Mouse (Mus musculus) forebrain, embryonic 16.5 days (tissue): Measurements from ENCODE around the gene Srsf4. TPM values are rescaled to one million over a fixed set of nuclear protein-coding genes. Genes with fewer than 3 reads are reported as not detected.
A peak's percentile ranks its signal among the peaks of the same experiment; 100 is the strongest.

Source experiments
- ATAC-seq: fragments of 200-750 bp; cut with Nextera tagmentation; 2 replicates; pipeline ENCODE4 v1.8.0; 2017; ENCODE audit warnings: mild to moderate bottlenecking, moderate library complexity
- H3K27ac ChIP-seq: fragments of 300-500 bp; sonication (generic); 2 replicates; pipeline ENCODE4 v1.5.1; 2014; ENCODE audit warnings: low read length, control low read depth
- H3K27me3 ChIP-seq: fragments of 300-500 bp; sonication (generic); replicated peaks from 2 replicates; pipeline ENCODE4 v1.6.1; 2014; ENCODE audit warnings: low read length; ENCODE audit not compliant: control insufficient read depth, insufficient read depth
- H3K36me3 ChIP-seq: fragments of 300-500 bp; sonication (generic); 2 replicates; pipeline ENCODE4 v1.6.1; 2014; ENCODE audit not compliant: control insufficient read depth, insufficient read depth
- H3K4me1 ChIP-seq: fragments of 300-500 bp; sonication (generic); replicated peaks from 2 replicates; pipeline ENCODE4 v1.6.1; 2014; ENCODE audit warnings: low read length; ENCODE audit not compliant: control insufficient read depth, insufficient read depth
- H3K4me2 ChIP-seq: fragments of 300-500 bp; sonication (generic); 2 replicates; pipeline ENCODE4 v1.6.1; 2014; ENCODE audit warnings: mild to moderate bottlenecking, low read length, control low read depth
- H3K4me3 ChIP-seq: fragments of 300-500 bp; sonication (generic); replicated peaks from 2 replicates; pipeline ENCODE4 v1.5.1; 2014; ENCODE audit warnings: mild to moderate bottlenecking, low read length, control low read depth
- H3K9ac ChIP-seq: fragments of 300-500 bp; sonication (generic); replicated peaks from 2 replicates; pipeline ENCODE4 v1.6.1; 2014; ENCODE audit warnings: low read depth, low read length, control low read depth
- H3K9me3 ChIP-seq: fragments of 300-500 bp; sonication (generic); 2 replicates; pipeline ENCODE4 v1.6.1; 2016; ENCODE audit warnings: low read length; ENCODE audit not compliant: control insufficient read depth
- whole genome bisulfite sequencing: fragments of 180-500 bp; shearing (Covaris S2); extraction: QIAGEN DNeasy Blood & Tissue Kit; methylation state at CpG from one replicate; pipeline ENCODE4 v1.1.7; 2014; 5-methylcytosine and 5-hydroxymethylcytosine counted together
- polyA plus RNA-seq: library from polyadenylated mRNA; unstranded; fragments of >200 nt; fragmentation: Nextera tagmentation; extraction: Ambion mirVana; gene quantifications from 2 replicates; pipeline ENCODE4 v1.2.1, GENCODE M21; 2015

The Srsf4 gene
- polyA plus RNA-seq, 1 experiment from 2014 or later: 143 TPM

- ATAC-seq: no peak
- H3K9me3 ChIP-seq: no peaks in the 10 kb centered on the region
- 68% methylated on average over 6 of the region's 6 CpGs for WGBS
- no peak overlapping the region for H3K27ac ChIP-seq
- H3K4me1 ChIP-seq: peaks cover 27% of the 10 kb centered on the region
- no peak overlapping the region for H3K4me2 ChIP-seq
- no peak overlapping the region for H3K4me3 ChIP-seq
- H3K36me3 ChIP-seq: no peaks in the 10 kb centered on the region
- no peaks in the 10 kb centered on the region for H3K27me3 ChIP-seq
- H3K9ac ChIP-seq: no peak overlapping the region
Measured at GRCm38 (mm10) chr4:131883571-131883970, 10.2 kb downstream of the Srsf4 start.

- Histone ChIP-seq H3K4me2 (no peak overlapping the region), H3K9me3 (no peaks in the 10 kb centered on the region), H3K4me3 (no peak overlapping the region), H3K27ac (no peak overlapping the region), H3K9ac (no peak overlapping the region), H3K36me3 (no peaks in the 10 kb centered on the region), H3K4me1 (peaks cover 26% of the 10 kb centered on the region), H3K27me3 (no peaks in the 10 kb centered on the region)
- no peak for ATAC-seq
- 74% methylated on average over 6 of the region's 6 CpGs for WGBS
Measured at GRCm38 (mm10) chr4:131885376-131885775, 12.0 kb downstream of the Srsf4 start.

- H3K27me3 ChIP-seq: no peaks in the 10 kb centered on the region
- no peak overlapping the region for H3K4me2 ChIP-seq
- H3K4me1 ChIP-seq: peaks cover 14% of the 10 kb centered on the region
- H3K4me3 ChIP-seq: no peak overlapping the region
- 93% methylated on average over 1 of the region's 1 CpGs for WGBS
- no peak for ATAC-seq
- peaks cover 16% of the 10 kb centered on the region for H3K36me3 ChIP-seq
- H3K9me3 ChIP-seq: no peaks in the 10 kb centered on the region
- H3K27ac ChIP-seq: no peak overlapping the region
- H3K9ac ChIP-seq: no peak overlapping the region
Measured at GRCm38 (mm10) chr4:131888564-131888963, 15.1 kb downstream of the Srsf4 start.

- ATAC-seq: no peak
- Histone ChIP-seq H3K27me3 (no peaks in the 10 kb centered on the region), H3K9ac (no peak overlapping the region), H3K4me2 (no peak overlapping the region), H3K36me3 (peaks cover 23% of the 10 kb centered on the region), H3K9me3 (no peaks in the 10 kb centered on the region), H3K4me3 (no peak overlapping the region), H3K27ac (no peak overlapping the region), H3K4me1 (peaks cover 2% of the 10 kb centered on the region; the same call in 1 of the 2 replicates)
- 86% methylated on average over 3 of the region's 3 CpGs for WGBS
Measured at GRCm38 (mm10) chr4:131890692-131891091, 17.3 kb downstream of the Srsf4 start.

- Histone ChIP-seq H3K9me3 (no peaks in the 10 kb centered on the region), H3K27me3 (no peaks in the 10 kb centered on the region), H3K36me3 (peaks cover 56% of the 10 kb centered on the region), H3K4me1 (no peaks in the 10 kb centered on the region), H3K27ac (no peak overlapping the region), H3K9ac (no peak overlapping the region), H3K4me3 (no peak overlapping the region), H3K4me2 (no peak overlapping the region)
- no peak for ATAC-seq
- WGBS: 94% methylated on average over 5 of the region's 5 CpGs
Measured at GRCm38 (mm10) chr4:131897109-131897508, 23.7 kb downstream of the Srsf4 start.

- Histone ChIP-seq H3K9ac (no peak overlapping the region), H3K4me1 (no peaks in the 10 kb centered on the region), H3K36me3 (peaks cover 55% of the 10 kb centered on the region), H3K27me3 (no peaks in the 10 kb centered on the region), H3K27ac (no peak overlapping the region), H3K4me2 (no peak overlapping the region), H3K9me3 (no peaks in the 10 kb centered on the region), H3K4me3 (no peak overlapping the region)
- 96% methylated on average over 8 of the region's 8 CpGs for WGBS
- no peak for ATAC-seq
Measured at GRCm38 (mm10) chr4:131897787-131898186, 24.4 kb downstream of the Srsf4 start.

- H3K9me3 ChIP-seq: no peaks in the 10 kb centered on the region
- no peaks in the 10 kb centered on the region for H3K4me1 ChIP-seq
- WGBS: 92% methylated on average over 12 of the region's 12 CpGs
- H3K36me3 ChIP-seq: peaks cover 47% of the 10 kb centered on the region
- H3K9ac ChIP-seq: no peak overlapping the region
- no peaks in the 10 kb centered on the region for H3K27me3 ChIP-seq
- H3K27ac ChIP-seq: no peak overlapping the region
- no peak overlapping the region for H3K4me2 ChIP-seq
- H3K4me3 ChIP-seq: no peak overlapping the region
- ATAC-seq: no peak
Measured at GRCm38 (mm10) chr4:131898503-131899179, 25.2 kb downstream of the Srsf4 start.

- H3K27ac ChIP-seq: no peak overlapping the region
- H3K9me3 ChIP-seq: no peaks in the 10 kb centered on the region
- no peak overlapping the region for H3K4me3 ChIP-seq
- H3K9ac ChIP-seq: no peak overlapping the region
- peaks cover 43% of the 10 kb centered on the region for H3K36me3 ChIP-seq
- 66% methylated on average over 6 of the region's 6 CpGs for WGBS
- no peak for ATAC-seq
- no peak overlapping the region for H3K4me2 ChIP-seq
- H3K27me3 ChIP-seq: no peaks in the 10 kb centered on the region
- no peaks in the 10 kb centered on the region for H3K4me1 ChIP-seq
Measured at GRCm38 (mm10) chr4:131899180-131899554, 25.8 kb downstream of the Srsf4 start.

GRCm38 (mm10) chr4:131901090-131901489 is 27.7 kb downstream of the Srsf4 start:
- H3K9ac ChIP-seq: no peak overlapping the region
- H3K27ac ChIP-seq: no peak overlapping the region
- no peaks in the 10 kb centered on the region for H3K27me3 ChIP-seq
- no peaks in the 10 kb centered on the region for H3K4me1 ChIP-seq
- no peaks in the 10 kb centered on the region for H3K9me3 ChIP-seq
- H3K4me3 ChIP-seq: no peak overlapping the region
- no peak overlapping the region for H3K4me2 ChIP-seq
- 90% methylated on average over 15 of the region's 15 CpGs for WGBS
- peaks cover 40% of the 10 kb centered on the region for H3K36me3 ChIP-seq
- ATAC-seq: no peak

GRCm38 (mm10) chr4:131904478-131904877 is 31.1 kb downstream of the Srsf4 start:
- 0 out of 2 replicates have a peak, but pooled peaks have one; percentile 38 for ATAC-seq
- H3K9me3 ChIP-seq: no peaks in the 10 kb centered on the region
- 54% methylated on average over 8 of the region's 8 CpGs for whole genome bisulfite sequencing

More at GRCm38 (mm10) chr4:131904478-131904877, 31.1 kb downstream of the Srsf4 start:
- Histone ChIP-seq H3K36me3 (peaks cover 27% of the 10 kb centered on the region), H3K4me3 (no peak overlapping the region), H3K4me2 (no peak overlapping the region), H3K27ac (no peak overlapping the region), H3K9ac (no peak overlapping the region), H3K4me1 (no peaks in the 10 kb centered on the region), H3K27me3 (no peaks in the 10 kb centered on the region)
